Mouse (Mus musculus) E14TG2a.4 (cell line): Measurements from ENCODE around the gene Rnase12.

ENCODE experiments used
- H3K27me3 ChIP-seq: 2 replicates; pipeline ENCODE4 v1.6.1; 2014; ENCODE audit warnings: low read length, control low read depth; ENCODE audit not compliant: insufficient read depth
- H3K36me3 ChIP-seq: 2 replicates; pipeline ENCODE4 v1.6.1; 2014; ENCODE audit warnings: low read length, control low read depth; ENCODE audit not compliant: insufficient read depth
- H3K4me1 ChIP-seq: replicated peaks from 2 replicates; pipeline ENCODE4 v1.6.1; 2014; ENCODE audit warnings: low read depth, low read length, control low read depth
- H3K4me3 ChIP-seq: replicated peaks from 2 replicates; pipeline ENCODE4 v1.5.1; 2014; ENCODE audit warnings: mild to moderate bottlenecking, low read length
- H3K9me3 ChIP-seq: 2 replicates; pipeline ENCODE4 v1.6.1; 2014; ENCODE audit warnings: low read length, control low read depth
- CTCF ChIP-seq: conservative IDR thresholded peaks from 2 replicates; pipeline ENCODE4 v1.5.1; 2014; ENCODE audit warnings: low read length
- NANOG ChIP-seq: IDR thresholded peaks from 2 replicates; pipeline ENCODE4 v1.6.1; 2014; ENCODE audit warnings: borderline replicate concordance, low read length, mixed read lengths
- POU5F1 ChIP-seq: IDR thresholded peaks from 2 replicates; pipeline ENCODE4 v1.6.1; 2014; ENCODE audit warnings: low read length, borderline replicate concordance

Gene Rnase12

DNA sequence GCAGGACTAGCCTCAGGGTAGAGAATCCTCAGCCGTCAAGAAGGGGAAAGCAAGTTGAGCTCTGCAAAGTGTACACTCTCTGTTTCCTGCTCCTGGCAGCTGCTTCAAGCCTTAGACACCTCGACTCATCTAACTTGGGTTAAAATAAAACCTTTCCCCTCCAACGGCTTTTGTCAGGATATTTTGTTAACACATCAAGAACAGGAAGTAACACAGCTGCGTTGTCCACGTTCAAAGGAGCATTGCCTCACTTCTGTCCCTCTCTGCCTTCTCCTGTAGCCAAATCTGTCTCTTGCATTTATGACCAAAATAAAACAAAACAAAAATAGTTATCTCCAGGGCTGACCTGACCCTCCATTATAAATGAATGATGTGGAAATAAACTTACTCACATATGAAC is 9.6 kb downstream of the Rnase12 start:
- Histone ChIP-seq H3K4me3 (no peak overlapping the region), H3K27me3 (no peaks in the 10 kb centered on the region), H3K36me3 (no peaks in the 10 kb centered on the region), H3K9me3 (no peaks in the 10 kb centered on the region), H3K4me1 (no peaks in the 10 kb centered on the region)
- TF ChIP-seq NANOG (no peak), CTCF (no peak), POU5F1 (no peak)

DNA sequence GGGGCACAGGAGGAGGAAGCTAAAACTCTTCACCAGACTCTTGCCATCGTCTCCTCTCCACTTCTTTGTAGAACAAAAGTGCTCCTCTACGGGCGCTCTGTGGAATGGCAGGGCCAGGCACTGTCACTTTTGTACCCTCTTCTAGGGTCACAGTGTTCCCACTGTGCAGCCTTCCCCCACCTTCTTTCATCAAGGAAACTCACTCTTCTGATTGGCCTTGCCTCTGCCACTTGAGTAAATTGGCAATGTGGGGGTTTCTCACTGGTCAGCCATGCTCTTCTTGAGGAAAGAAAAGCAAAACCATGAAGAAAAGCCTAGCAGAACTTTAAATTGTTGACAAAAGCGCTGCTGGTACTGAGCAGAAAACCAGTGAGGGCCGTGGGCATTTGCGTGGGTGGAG is 15.7 kb downstream of the Rnase12 start, which contains the start of gene Rnase9:
Gene Rnase9, minus strand, starts transcription at position 101 of the 400 bp plus-strand sequence.
- Histone ChIP-seq H3K4me3 (no peak within 1 kb of the TSS), H3K27me3 (no peaks in the 10 kb centered on the region), H3K4me1 (peaks cover 23% of the 10 kb centered on the region), H3K36me3 (no peaks in the 10 kb centered on the region), H3K9me3 (no peaks in the 10 kb centered on the region)
- no peak for TF ChIP-seq CTCF
- TF ChIP-seq POU5F1, result no peak
- no peak for TF ChIP-seq NANOG

DNA sequence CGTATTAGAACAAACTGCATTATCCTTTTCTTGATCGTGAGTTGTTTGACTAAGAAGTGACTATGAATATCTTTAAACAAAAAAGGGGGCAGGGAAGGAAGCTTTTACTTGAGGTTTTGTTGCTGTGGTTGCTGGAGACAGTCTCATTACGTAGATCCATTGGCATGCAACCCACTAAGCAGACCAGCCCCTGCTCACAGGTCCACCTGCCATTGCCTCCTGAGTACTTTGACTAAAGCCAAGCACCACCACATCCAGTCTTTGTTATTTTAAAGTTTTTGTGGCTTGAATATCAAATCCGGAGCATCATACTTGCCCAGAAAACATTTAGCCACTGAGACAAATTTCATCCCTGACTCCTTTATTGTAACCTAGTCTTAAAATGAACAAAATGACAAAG is 21.2 kb downstream of the Rnase12 start:
- TF ChIP-seq POU5F1 (no peak), CTCF (no peak), NANOG (no peak)
- H3K9me3 ChIP-seq, result no peaks in the 10 kb centered on the region
- H3K36me3 ChIP-seq, result no peaks in the 10 kb centered on the region
- H3K4me3 ChIP-seq, result no peak overlapping the region
- H3K4me1 ChIP-seq, result peaks cover 16% of the 10 kb centered on the region
- H3K27me3 ChIP-seq, result no peaks in the 10 kb centered on the region

DNA sequence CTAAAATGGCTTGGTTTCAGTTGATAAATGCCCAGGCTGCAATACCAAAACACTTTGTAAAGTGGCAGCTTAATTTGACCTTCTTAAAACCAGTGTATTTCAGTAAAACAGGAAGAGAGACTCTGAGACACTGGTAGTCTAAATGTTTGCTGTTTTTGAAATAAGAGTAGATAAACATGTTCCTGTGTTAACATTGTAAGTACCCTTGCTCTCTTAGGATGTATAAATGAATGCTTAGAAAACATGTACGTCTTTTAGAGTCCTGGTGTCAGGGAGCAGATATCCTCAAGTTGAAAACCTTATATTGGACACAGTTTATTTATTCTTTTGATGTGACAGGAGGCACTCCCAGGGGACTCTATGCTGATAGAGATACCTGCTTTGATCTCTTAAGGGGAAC is 22.3 kb downstream of the Rnase12 start:
- Histone ChIP-seq H3K36me3 (no peaks in the 10 kb centered on the region), H3K9me3 (no peaks in the 10 kb centered on the region), H3K27me3 (no peaks in the 10 kb centered on the region), H3K4me3 (no peak overlapping the region), H3K4me1 (peaks cover 16% of the 10 kb centered on the region)
- no peak for TF ChIP-seq CTCF
- no peak for TF ChIP-seq POU5F1
- TF ChIP-seq NANOG, result no peak

DNA sequence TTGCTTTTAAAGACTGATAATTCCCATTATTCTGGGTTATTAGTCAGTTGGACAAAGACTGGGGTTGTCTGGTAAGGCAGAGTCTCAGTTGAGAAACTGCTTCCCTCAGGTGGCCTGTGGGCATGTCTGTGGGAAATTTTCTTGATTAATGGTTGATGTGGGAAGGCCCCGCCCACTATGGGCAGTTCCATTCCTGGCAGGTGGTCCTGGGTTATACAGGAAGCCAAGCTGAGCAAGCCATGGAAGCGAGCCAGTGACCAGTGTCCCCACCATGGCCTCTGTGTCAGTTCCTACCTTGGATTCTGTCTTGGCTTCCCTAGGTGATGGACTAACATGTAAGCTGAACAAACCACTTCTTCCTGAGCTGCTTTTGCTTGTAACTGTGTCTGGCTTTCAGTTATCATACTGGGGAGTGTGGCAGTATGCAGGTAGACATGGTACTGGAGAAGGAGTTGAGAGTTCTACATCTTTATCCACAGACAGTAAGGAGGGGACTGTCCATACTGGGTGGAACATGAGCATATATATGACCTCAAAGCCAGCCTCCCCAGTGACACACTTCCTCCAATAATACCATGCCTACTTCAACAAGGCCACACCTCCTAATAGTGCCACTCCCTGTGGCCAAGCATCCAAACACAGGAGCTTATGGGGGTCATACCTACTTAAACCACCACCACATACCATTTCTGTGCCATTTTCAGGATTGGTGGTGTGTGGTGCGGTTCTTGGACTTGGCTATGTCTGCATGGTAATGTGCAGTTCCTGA is 29.9 kb downstream of the Rnase12 start:
- Histone ChIP-seq H3K36me3 (no peaks in the 10 kb centered on the region), H3K27me3 (no peaks in the 10 kb centered on the region), H3K4me3 (no peak overlapping the region), H3K9me3 (no peaks in the 10 kb centered on the region), H3K4me1 (peaks cover 5% of the 10 kb centered on the region; the same call in 1 of the 2 replicates)
- TF ChIP-seq NANOG (no peak), POU5F1 (no peak), CTCF (no peak)

DNA sequence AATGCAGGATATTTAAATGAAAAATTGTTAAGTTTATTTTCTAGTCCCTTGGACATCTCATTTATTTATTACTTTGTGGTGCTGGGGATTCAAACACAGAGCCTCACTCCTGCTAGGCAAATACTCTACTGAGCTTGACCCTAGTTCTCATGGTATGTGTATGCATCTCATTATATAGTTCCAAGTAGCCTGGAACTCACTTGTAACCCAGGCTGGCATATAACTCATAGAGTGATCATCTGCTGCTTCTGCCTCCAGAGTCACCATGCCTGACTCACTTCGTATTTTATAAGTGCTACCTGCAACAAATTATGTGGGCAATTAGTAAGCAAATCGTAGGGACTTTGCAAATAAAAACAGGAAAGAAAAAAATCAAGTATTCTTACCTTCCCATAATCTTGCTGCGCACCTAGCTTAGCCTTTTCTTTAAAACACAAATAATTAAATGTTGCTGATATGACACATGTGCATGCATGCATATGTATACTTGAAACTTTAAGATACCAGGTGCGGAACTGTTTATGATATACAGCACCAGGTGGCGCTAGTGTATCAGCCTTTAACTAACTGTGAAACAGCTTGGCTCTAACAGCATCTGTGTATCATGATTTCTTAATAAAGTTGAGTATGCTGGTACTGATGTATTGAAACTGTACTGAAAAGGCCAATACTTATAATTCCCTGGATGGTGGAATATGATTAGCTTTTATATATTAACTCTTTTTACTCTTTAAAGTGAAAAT is 30.9 kb downstream of the Rnase12 start:
- Histone ChIP-seq H3K9me3 (no peaks in the 10 kb centered on the region), H3K27me3 (no peaks in the 10 kb centered on the region), H3K4me3 (no peak overlapping the region), H3K36me3 (no peaks in the 10 kb centered on the region), H3K4me1 (peaks cover 12% of the 10 kb centered on the region)
- TF ChIP-seq NANOG (no peak), CTCF (peak; percentile 43)

DNA sequence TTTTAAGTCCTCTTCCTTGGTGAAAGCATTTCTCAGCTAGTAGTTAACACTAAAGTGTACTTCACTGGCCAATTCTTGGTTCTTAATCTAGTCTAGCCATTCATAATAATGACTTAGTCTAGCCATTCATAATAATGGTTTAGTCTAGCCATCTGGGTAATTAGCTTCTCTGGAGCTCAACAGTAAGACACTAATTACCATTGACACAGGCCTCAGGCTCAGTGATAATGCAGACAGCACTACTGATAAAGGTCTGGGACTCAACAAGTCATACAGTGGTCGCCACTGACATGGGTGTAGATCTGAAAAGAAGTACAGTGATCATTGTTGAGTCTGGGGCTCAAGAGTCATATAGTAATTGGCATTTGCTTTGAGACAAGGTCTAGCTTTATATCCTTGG is 32.6 kb downstream of the Rnase12 start:
- TF ChIP-seq NANOG (no peak), POU5F1 (no peak), CTCF (no peak)
- Histone ChIP-seq H3K36me3 (no peaks in the 10 kb centered on the region), H3K9me3 (peaks cover 9% of the 10 kb centered on the region), H3K4me3 (no peak overlapping the region), H3K4me1 (peaks cover 23% of the 10 kb centered on the region), H3K27me3 (no peaks in the 10 kb centered on the region)

DNA sequence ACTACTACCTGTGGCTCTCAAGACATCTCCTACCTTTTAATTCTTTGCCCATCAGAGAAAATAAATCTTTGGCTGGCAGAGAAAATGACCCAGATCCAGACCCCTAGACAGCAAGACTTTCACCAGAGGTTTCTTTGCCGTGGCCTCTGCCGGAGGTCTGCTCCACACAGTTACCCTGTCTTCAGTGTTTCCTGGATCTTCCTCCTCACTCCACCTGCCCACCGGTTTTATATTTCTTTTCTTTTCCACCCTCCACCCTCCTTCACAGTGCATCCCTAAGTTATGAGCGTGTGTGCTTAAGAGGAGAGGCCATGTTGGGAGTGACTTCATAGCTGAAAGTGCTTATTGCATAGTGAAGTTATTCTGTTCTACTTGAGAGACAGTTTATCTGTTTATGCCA is 34.0 kb downstream of the Rnase12 start:
- Histone ChIP-seq H3K4me1 (peaks cover 23% of the 10 kb centered on the region), H3K36me3 (no peaks in the 10 kb centered on the region), H3K4me3 (no peak overlapping the region), H3K27me3 (no peaks in the 10 kb centered on the region), H3K9me3 (peaks cover 14% of the 10 kb centered on the region)
- no peak for TF ChIP-seq POU5F1
- TF ChIP-seq NANOG, result no peak
- TF ChIP-seq CTCF, result no peak

DNA sequence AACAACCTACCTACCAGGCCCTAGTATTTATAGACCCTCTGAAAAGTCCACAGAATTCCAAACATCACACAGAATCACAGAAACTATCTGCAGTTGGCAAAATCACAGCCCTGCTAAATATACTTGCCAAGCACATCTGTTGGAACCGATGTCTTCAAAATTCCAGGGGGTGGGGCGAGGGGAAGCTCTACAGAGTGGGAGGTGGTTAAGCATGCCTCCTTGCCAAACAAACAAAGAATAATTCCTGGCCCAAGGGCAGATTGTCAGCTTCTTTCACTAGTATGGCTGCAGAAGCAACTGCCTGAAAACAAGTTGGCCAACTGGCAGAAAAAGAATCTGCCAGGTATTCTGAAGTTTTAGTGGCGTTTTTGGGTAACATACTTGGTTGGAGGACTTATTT is 40.2 kb downstream of the Rnase12 start:
- H3K27me3 ChIP-seq, result no peaks in the 10 kb centered on the region

More for the DNA sequence above, 40.2 kb downstream of the Rnase12 start:
- Histone ChIP-seq H3K4me1 (peaks cover 18% of the 10 kb centered on the region), H3K4me3 (no peak overlapping the region), H3K9me3 (peaks cover 15% of the 10 kb centered on the region), H3K36me3 (no peaks in the 10 kb centered on the region)
- TF ChIP-seq CTCF, result no peak
- TF ChIP-seq POU5F1, result no peak
- no peak for TF ChIP-seq NANOG
